Mouse (Mus musculus): ENCODE data around the gene Fam43a. TPM values are rescaled to one million over a fixed set of nuclear protein-coding genes. Genes with fewer than 3 reads are reported as not detected.

Gene Fam43a
- polyA plus RNA-seq, 1 experiment, result 46.2 TPM

DNA sequence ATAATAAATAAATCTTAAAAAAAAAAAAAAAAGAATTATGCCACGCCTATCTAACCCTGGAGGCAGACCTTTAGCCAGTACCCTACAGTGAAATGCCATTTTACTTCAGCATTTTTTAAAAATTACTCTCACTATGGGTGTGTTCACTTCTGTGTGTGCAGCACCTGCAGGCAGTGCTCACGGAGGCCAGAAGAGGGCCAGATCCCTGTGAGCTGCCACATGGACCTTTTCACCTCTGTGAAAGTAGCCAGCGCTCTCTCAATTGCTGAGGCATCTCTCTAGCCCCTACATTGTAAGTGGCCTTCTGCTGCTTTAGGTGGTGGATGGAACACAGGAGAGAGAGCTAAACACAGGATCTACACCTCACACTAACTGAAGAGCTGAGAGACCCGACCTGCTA, 29.4 kb upstream of the Fam43a start:
- TF ChIP-seq POLR2A (IDR thresholded peaks at IDR 0.05; ENCODE audit: borderline replicate concordance, extremely low read depth, low read depth, low read length) (no peak), CTCF (IDR thresholded peaks at IDR 0.05; ENCODE audit: insufficient read depth, low read length) (no peak)
- Histone ChIP-seq H3K4me3 (replicated peaks; ENCODE audit: extremely low read depth, low read depth, low read length) (no peak overlapping the region), H3K4me1 (ENCODE audit: control insufficient read depth, insufficient read depth, low read length) (no peaks in the 10 kb centered on the region)
- no peak for DNase-seq
- WGBS, result 95% methylated on average over 4 of the region's 4 CpGs

- 92% methylated on average over 5 of the region's 5 CpGs for WGBS
- no peaks in the 10 kb centered on the region for H3K4me1 ChIP-seq (ENCODE audit: control insufficient read depth, insufficient read depth, low read length)
- TF ChIP-seq POLR2A (IDR thresholded peaks at IDR 0.05; ENCODE audit: borderline replicate concordance, extremely low read depth, low read depth, low read length) (no peak), CTCF (IDR thresholded peaks at IDR 0.05; ENCODE audit: insufficient read depth, low read length) (no peak)
- H3K4me3 ChIP-seq (replicated peaks; ENCODE audit: extremely low read depth, low read depth, low read length), result no peak overlapping the region
- no peak for DNase-seq
Observed at GRCm38 (mm10) chr16:30571378-30571777, 28.1 kb upstream of the Fam43a start.

DNA sequence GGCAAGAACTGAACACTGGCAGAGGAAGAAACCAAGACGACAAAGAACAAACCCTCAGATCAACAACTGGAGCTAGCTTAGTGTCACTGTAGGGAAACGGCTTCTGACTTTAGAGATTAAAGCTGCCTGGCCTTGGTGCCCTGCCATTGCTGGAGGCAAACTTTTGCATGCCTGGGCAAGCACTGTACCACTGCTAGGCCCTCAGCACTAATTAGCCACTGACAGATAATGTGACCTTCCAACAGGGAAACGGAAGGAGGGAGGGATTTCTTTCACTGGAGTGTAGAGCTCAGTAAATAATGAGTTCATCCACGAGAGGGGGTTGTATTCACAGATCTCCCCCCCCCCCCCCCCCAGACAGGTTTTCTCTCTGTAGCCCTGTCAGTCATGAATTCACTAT, 27.3 kb upstream of the Fam43a start:
- Histone ChIP-seq H3K4me3 (replicated peaks; ENCODE audit: extremely low read depth, low read depth, low read length) (no peak overlapping the region), H3K4me1 (ENCODE audit: control insufficient read depth, insufficient read depth, low read length) (no peaks in the 10 kb centered on the region)
- WGBS, result 68% methylated on average over 4 of the region's 4 CpGs
- DNase-seq, result no peak
- no peak for TF ChIP-seq POLR2A (IDR thresholded peaks at IDR 0.05; ENCODE audit: borderline replicate concordance, extremely low read depth, low read depth, low read length)
- no peak for TF ChIP-seq CTCF (IDR thresholded peaks at IDR 0.05; ENCODE audit: insufficient read depth, low read length)

DNA sequence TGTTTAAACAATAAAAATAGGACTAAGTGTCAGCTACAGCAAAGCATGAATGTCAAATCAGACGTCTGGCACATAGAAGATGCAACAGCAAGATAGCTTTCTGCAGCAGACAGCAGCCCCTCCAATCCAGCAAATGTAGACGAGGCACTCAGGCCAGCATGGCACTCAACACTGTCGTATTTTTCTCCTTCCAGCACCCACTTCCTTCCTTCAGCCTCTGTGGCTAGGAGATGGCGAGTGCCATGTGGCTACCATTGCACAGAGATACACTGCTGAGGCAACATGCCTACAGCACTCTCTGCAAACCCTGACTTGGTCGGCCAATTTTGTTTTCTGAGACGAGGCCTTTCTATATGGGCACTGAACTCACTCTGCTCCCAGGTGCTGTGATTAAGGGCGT, 23.7 kb upstream of the Fam43a start:
- TF ChIP-seq CTCF (IDR thresholded peaks at IDR 0.05; ENCODE audit: insufficient read depth, low read length) (no peak), POLR2A (IDR thresholded peaks at IDR 0.05; ENCODE audit: borderline replicate concordance, extremely low read depth, low read depth, low read length) (no peak)
- Histone ChIP-seq H3K4me1 (ENCODE audit: control insufficient read depth, insufficient read depth, low read length) (no peaks in the 10 kb centered on the region), H3K4me3 (replicated peaks; ENCODE audit: extremely low read depth, low read depth, low read length) (no peak overlapping the region)
- WGBS, result 81% methylated on average over 7 of the region's 7 CpGs
- DNase-seq, result no peak

DNA sequence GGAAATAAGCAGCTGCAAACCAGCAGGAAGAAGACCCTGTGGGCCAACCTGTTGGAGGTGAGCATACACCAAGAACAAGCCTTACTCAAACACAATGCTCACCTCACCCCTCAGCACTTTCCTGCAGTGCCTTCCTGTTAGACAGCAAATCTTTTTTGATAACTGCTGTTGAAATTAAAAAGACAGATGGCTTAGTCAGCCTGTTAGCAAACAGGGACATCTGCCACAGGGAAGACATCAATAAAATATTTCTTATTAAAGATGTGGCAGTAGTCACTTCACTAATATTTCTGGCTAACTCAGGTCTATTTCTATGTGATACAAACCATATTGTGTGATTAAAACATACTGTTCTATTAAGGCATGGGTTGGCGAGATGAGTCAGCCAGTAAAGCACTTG, 23.1 kb upstream of the Fam43a start:
- 89% methylated on average over 1 of the region's 1 CpGs for WGBS
- TF ChIP-seq CTCF (IDR thresholded peaks at IDR 0.05; ENCODE audit: insufficient read depth, low read length) (no peak), POLR2A (IDR thresholded peaks at IDR 0.05; ENCODE audit: borderline replicate concordance, extremely low read depth, low read depth, low read length) (no peak)
- no peak for DNase-seq
- Histone ChIP-seq H3K4me1 (ENCODE audit: control insufficient read depth, insufficient read depth, low read length) (no peaks in the 10 kb centered on the region), H3K4me3 (replicated peaks; ENCODE audit: extremely low read depth, low read depth, low read length) (no peak overlapping the region)

DNA sequence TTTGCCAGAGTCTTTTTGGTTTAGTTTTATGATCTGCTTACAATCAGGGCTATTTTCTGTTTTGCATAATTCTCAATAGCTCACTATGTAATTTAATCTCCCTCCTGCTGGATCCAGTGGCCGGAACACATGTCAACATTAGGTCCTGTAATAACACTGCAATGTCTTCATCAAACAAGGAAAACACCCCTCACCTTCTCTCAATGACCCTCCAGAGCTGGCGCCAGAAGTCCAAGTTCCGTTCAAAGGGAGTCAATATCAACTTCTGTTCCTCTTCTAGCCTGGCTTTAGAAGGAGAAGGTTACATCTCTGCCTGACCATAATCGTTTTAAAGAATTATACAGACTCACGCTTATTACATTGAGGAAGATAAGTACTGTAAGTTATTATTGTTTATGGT, 18.8 kb upstream of the Fam43a start:
- WGBS, result 81% methylated on average over 5 of the region's 5 CpGs
- no peak for DNase-seq
- no peaks in the 10 kb centered on the region for H3K4me1 ChIP-seq (ENCODE audit: control insufficient read depth, insufficient read depth, low read length)
- no peak overlapping the region for H3K4me3 ChIP-seq (replicated peaks; ENCODE audit: extremely low read depth, low read depth, low read length)
- TF ChIP-seq POLR2A (IDR thresholded peaks at IDR 0.05; ENCODE audit: borderline replicate concordance, extremely low read depth, low read depth, low read length), result no peak
- no peak for TF ChIP-seq CTCF (IDR thresholded peaks at IDR 0.05; ENCODE audit: insufficient read depth, low read length)

DNA sequence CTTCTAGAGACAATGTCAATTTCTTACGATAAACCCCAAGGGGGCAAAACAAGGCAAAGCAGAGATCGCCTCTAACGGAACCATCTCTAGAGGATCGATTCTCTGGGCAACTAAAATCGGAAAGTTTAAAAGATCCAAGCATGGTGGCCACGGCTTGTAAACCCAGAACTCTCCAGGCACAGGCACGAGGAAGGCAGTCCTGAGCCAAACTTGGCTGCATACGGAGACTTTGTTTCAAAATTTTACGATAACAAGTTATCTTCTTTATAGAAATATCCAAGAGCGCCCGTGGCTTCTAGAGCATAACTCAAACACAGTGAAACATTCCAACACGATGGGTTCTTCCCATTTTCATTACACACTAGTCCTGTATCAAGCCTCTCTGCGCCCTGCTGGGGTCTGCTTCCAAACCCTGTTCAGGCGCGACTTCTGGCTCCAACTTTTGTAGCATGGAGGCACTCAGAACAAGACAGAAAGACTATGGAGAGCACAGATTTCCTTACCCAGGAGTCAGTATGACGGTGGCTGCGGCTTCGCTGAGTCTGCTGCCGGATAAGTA, 12.5 kb upstream of the Fam43a start:
- Histone ChIP-seq H3K4me3 (replicated peaks; ENCODE audit: extremely low read depth, low read depth, low read length) (peak overlapping the region; percentile 69), H3K4me1 (ENCODE audit: control insufficient read depth, insufficient read depth, low read length) (peaks cover 4% of the 10 kb centered on the region; the same call in 1 of the 2 replicates)
- TF ChIP-seq CTCF (IDR thresholded peaks at IDR 0.05; ENCODE audit: insufficient read depth, low read length), result no peak
- TF ChIP-seq POLR2A (IDR thresholded peaks at IDR 0.05; ENCODE audit: borderline replicate concordance, extremely low read depth, low read depth, low read length), result no peak
- no peak for DNase-seq
- 2% methylated on average over 19 of the region's 19 CpGs for WGBS

DNA sequence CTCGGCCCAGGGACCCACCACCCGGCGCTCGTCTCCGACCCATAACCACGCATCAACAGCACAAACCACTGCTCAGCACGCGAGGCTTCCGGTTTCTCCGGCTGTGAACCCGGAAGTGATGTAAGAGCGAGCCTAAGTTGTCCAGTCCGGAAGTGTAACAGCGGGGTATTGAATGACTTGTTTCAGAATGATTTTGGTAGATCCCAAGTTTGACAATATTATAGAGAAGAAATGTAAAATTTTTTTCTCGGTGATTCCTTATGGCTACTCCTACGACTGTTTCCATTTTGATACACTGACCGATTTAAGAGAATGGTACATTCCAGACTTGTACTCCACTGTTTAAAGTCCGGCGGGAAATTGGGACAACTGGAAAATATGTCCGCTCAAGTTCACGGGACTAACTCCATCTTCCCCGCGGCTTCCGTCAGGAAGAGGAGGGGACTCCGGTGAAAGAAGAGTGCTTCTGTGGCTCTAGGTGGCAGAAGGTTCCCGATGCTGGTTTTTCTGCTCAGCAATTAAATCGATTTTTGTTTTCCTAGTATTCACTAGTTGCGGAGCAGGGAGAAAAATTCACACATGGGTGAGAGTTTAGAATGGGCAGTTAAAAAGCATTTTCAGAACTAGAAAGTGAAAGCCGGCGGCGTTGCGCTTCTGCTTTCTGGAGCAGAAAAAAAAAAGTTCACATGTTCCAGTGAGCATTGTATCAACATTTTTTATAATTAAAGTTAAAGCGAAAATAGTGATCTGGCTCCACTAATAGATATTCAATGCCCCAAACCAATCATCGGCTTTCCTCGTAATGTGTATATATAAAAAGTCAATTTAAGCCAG, 11.8 kb upstream of the Fam43a start, which contains the start of gene Lsg1:
Lsg1 (minus strand) TSS at position 99 of the 834 bp plus-strand sequence.
- Histone ChIP-seq H3K4me3 (replicated peaks; ENCODE audit: extremely low read depth, low read depth, low read length) (peak within 1 kb of the TSS; percentile 69), H3K4me1 (ENCODE audit: control insufficient read depth, insufficient read depth, low read length) (peaks cover 4% of the 10 kb centered on the region; the same call in 1 of the 2 replicates)
- WGBS, result 2% methylated on average over 35 of the region's 35 CpGs
- DNase-seq, result peak; percentile 78
- peak; percentile 9; the same call in 1 of the 2 replicates for TF ChIP-seq CTCF (IDR thresholded peaks at IDR 0.05; ENCODE audit: insufficient read depth, low read length)
- peak; percentile 86; the same call in 1 of the 2 replicates for TF ChIP-seq POLR2A (IDR thresholded peaks at IDR 0.05; ENCODE audit: borderline replicate concordance, extremely low read depth, low read depth, low read length)

GRCm38 (mm10) chr16:30590264-30591209, 9.0 kb upstream of the Fam43a start:
- Histone ChIP-seq H3K4me3 (replicated peaks; ENCODE audit: extremely low read depth, low read depth, low read length) (no peak overlapping the region), H3K4me1 (ENCODE audit: control insufficient read depth, insufficient read depth, low read length) (peaks cover 4% of the 10 kb centered on the region; the same call in 1 of the 2 replicates)
- no peak for DNase-seq
- no peak for TF ChIP-seq POLR2A (IDR thresholded peaks at IDR 0.05; ENCODE audit: borderline replicate concordance, extremely low read depth, low read depth, low read length)
- TF ChIP-seq CTCF (IDR thresholded peaks at IDR 0.05; ENCODE audit: insufficient read depth, low read length), result no peak
- 29% methylated on average over 7 of the region's 7 CpGs for WGBS
